Mouse (Mus musculus) forebrain, embryonic 11.5 days (tissue): Measurements from ENCODE around the gene Mrpl27. TPM values are rescaled to one million over a fixed set of nuclear protein-coding genes. Genes with fewer than 3 reads are reported as not detected.

Experiments used
- ATAC-seq: fragments of 200-750 bp; cut with Nextera tagmentation; replicated peaks from 2 replicates; pipeline ENCODE4 v1.8.0; 2017; ENCODE audit warnings: moderate TSS enrichment; ENCODE audit not compliant: low FRiP score
- DNase-seq: peaks from one replicate; pipeline ENCODE4 v3.0.0-alpha.2; 2017; ENCODE audit warnings: low spot score
- H3K27ac ChIP-seq: fragments of 300-500 bp; sonication (generic); 2 replicates; pipeline ENCODE4 v1.5.1; 2014; ENCODE audit warnings: low read depth, low read length
- H3K27me3 ChIP-seq: fragments of 300-500 bp; sonication (generic); 2 replicates; pipeline ENCODE4 v1.6.1; 2014; ENCODE audit warnings: mild to moderate bottlenecking, low read length, mixed read lengths; ENCODE audit not compliant: control insufficient read depth, insufficient read depth
- H3K36me3 ChIP-seq: fragments of 300-500 bp; sonication (generic); 2 replicates; pipeline ENCODE4 v1.6.1; 2014; ENCODE audit warnings: mild to moderate bottlenecking, low read length, moderate library complexity, mixed read lengths; ENCODE audit not compliant: control insufficient read depth, insufficient read depth
- H3K4me1 ChIP-seq: fragments of 300-500 bp; sonication (generic); replicated peaks from 2 replicates; pipeline ENCODE4 v1.6.1; 2014; ENCODE audit warnings: low read length, mixed read lengths; ENCODE audit not compliant: control insufficient read depth, insufficient read depth
- H3K4me2 ChIP-seq: fragments of 300-500 bp; sonication (generic); 2 replicates; pipeline ENCODE4 v1.6.1; 2014; ENCODE audit warnings: low read depth, mild to moderate bottlenecking, low read length, moderate library complexity, mixed read lengths; ENCODE audit not compliant: severe bottlenecking
- H3K4me3 ChIP-seq: fragments of 300-500 bp; sonication (generic); 2 replicates; pipeline ENCODE4 v1.5.1; 2014; ENCODE audit warnings: low read depth, low read length
- H3K9ac ChIP-seq: fragments of 300-500 bp; sonication (generic); 2 replicates; pipeline ENCODE4 v1.6.1; 2014; ENCODE audit warnings: low read length
- H3K9me3 ChIP-seq: fragments of 300-500 bp; sonication (generic); 2 replicates; pipeline ENCODE4 v1.6.1; 2016; ENCODE audit warnings: low read length, mixed read lengths; ENCODE audit not compliant: control insufficient read depth
- WGBS: fragments of 180-500 bp; shearing (Covaris S2); extraction: QIAGEN DNeasy Blood & Tissue Kit; methylation state at CpG from one replicate; pipeline ENCODE4 v1.1.7; 2014; 5-methylcytosine and 5-hydroxymethylcytosine counted together
- polyA plus RNA-seq: library from polyadenylated mRNA; unstranded; fragments of >200 nt; fragmentation: Nextera tagmentation; extraction: Ambion mirVana; gene quantifications from 2 replicates; pipeline ENCODE4 v1.2.1, GENCODE M21; 2014

Gene Mrpl27
- 122 and 125 TPM in 2 replicates for polyA plus RNA-seq

- Histone ChIP-seq H3K9me3 (no peaks in the 10 kb centered on the region), H3K36me3 (no peaks in the 10 kb centered on the region), H3K27ac (peak within 1 kb of the TSS; percentile 77; the same call in 1 of the 2 replicates), H3K4me1 (no peaks in the 10 kb centered on the region; the same call in 1 of the 2 replicates), H3K4me3 (peak within 1 kb of the TSS; percentile 61), H3K9ac (peak within 1 kb of the TSS; percentile 71), H3K4me2 (peak within 1 kb of the TSS; percentile 51), H3K27me3 (no peaks in the 10 kb centered on the region)
- 2% methylated on average over 32 of the region's 32 CpGs for WGBS
- DNase-seq (peak; percentile 82), ATAC-seq (peak; percentile 91)
Observed at GRCm38 (mm10) chr11:94653663-94654436, at the start of gene Mrpl27, which contains the start of gene Eme1. Gene Mrpl27, plus strand, starts transcription at chr11:94653767. Gene Eme1, minus strand, starts transcription at chr11:94653964.

- H3K36me3 ChIP-seq: no peaks in the 10 kb centered on the region
- H3K4me3 ChIP-seq: no peak overlapping the region
- H3K9ac ChIP-seq: no peak overlapping the region
- H3K27me3 ChIP-seq: no peaks in the 10 kb centered on the region
- DNase-seq: no peak
- H3K4me1 ChIP-seq: no peaks in the 10 kb centered on the region
- H3K27ac ChIP-seq: no peak overlapping the region
- 74% methylated on average over 4 of the region's 4 CpGs for WGBS
- H3K4me2 ChIP-seq: no peak overlapping the region
- no peaks in the 10 kb centered on the region for H3K9me3 ChIP-seq
- ATAC-seq: no peak
Observed at GRCm38 (mm10) chr11:94610744-94611740, 42.5 kb upstream of the Mrpl27 start.

- H3K36me3 ChIP-seq: no peaks in the 10 kb centered on the region
- H3K27me3 ChIP-seq: no peaks in the 10 kb centered on the region
- H3K9ac ChIP-seq: no peak overlapping the region
- no peaks in the 10 kb centered on the region for H3K4me1 ChIP-seq
- H3K9me3 ChIP-seq: no peaks in the 10 kb centered on the region
- 89% methylated on average over 4 of the region's 4 CpGs for WGBS
- no peak overlapping the region for H3K27ac ChIP-seq
- H3K4me2 ChIP-seq: no peak overlapping the region
- H3K4me3 ChIP-seq: no peak overlapping the region
- DNase-seq (peak; percentile 38), ATAC-seq (no peak)
Observed at GRCm38 (mm10) chr11:94614603-94615002, 39.0 kb upstream of the Mrpl27 start.

GRCm38 (mm10) chr11:94615494-94615893 is 38.1 kb upstream of the Mrpl27 start:
- Histone ChIP-seq H3K4me3 (no peak overlapping the region), H3K4me1 (no peaks in the 10 kb centered on the region), H3K36me3 (no peaks in the 10 kb centered on the region), H3K9me3 (no peaks in the 10 kb centered on the region), H3K9ac (no peak overlapping the region), H3K27ac (no peak overlapping the region), H3K4me2 (no peak overlapping the region), H3K27me3 (no peaks in the 10 kb centered on the region)
- DNase-seq (no peak), ATAC-seq (no peak)
- 27% methylated on average over 4 of the region's 4 CpGs for WGBS

GRCm38 (mm10) chr11:94617646-94618045 is 35.9 kb upstream of the Mrpl27 start:
- Histone ChIP-seq H3K27ac (no peak overlapping the region), H3K4me1 (no peaks in the 10 kb centered on the region), H3K27me3 (no peaks in the 10 kb centered on the region), H3K4me2 (no peak overlapping the region), H3K9ac (no peak overlapping the region), H3K9me3 (no peaks in the 10 kb centered on the region), H3K36me3 (no peaks in the 10 kb centered on the region), H3K4me3 (no peak overlapping the region)
- ATAC-seq (no peak), DNase-seq (no peak)
- 85% methylated on average over 2 of the region's 2 CpGs for WGBS

GRCm38 (mm10) chr11:94620766-94621457 is 32.7 kb upstream of the Mrpl27 start:
- WGBS: 66% methylated on average over 6 of the region's 6 CpGs
- no peak for ATAC-seq

GRCm38 (mm10) chr11:94621458-94621852 is 32.1 kb upstream of the Mrpl27 start:
- Histone ChIP-seq H3K9me3 (no peaks in the 10 kb centered on the region), H3K27me3 (no peaks in the 10 kb centered on the region), H3K4me1 (no peaks in the 10 kb centered on the region), H3K36me3 (no peaks in the 10 kb centered on the region), H3K27ac (no peak overlapping the region), H3K4me3 (no peak overlapping the region), H3K4me2 (no peak overlapping the region), H3K9ac (no peak overlapping the region)
- ATAC-seq: no peak
- DNase-seq: no peak

More at GRCm38 (mm10) chr11:94620766-94621457, 32.7 kb upstream of the Mrpl27 start:
- no peaks in the 10 kb centered on the region for H3K27me3 ChIP-seq
- no peak for DNase-seq
- H3K4me2 ChIP-seq: no peak overlapping the region
- H3K36me3 ChIP-seq: no peaks in the 10 kb centered on the region
- H3K27ac ChIP-seq: no peak overlapping the region
- H3K4me1 ChIP-seq: no peaks in the 10 kb centered on the region
- no peak overlapping the region for H3K9ac ChIP-seq
- no peaks in the 10 kb centered on the region for H3K9me3 ChIP-seq
- H3K4me3 ChIP-seq: no peak overlapping the region

GRCm38 (mm10) chr11:94622162-94622561 is 31.4 kb upstream of the Mrpl27 start:
- H3K9me3 ChIP-seq: no peaks in the 10 kb centered on the region
- no peaks in the 10 kb centered on the region for H3K36me3 ChIP-seq
- no peak overlapping the region for H3K4me2 ChIP-seq
- no peak for ATAC-seq
- H3K27me3 ChIP-seq: no peaks in the 10 kb centered on the region
- no peak overlapping the region for H3K9ac ChIP-seq
- no peak overlapping the region for H3K4me3 ChIP-seq
- WGBS: 92% methylated on average over 2 of the region's 2 CpGs
- H3K27ac ChIP-seq: no peak overlapping the region
- no peaks in the 10 kb centered on the region for H3K4me1 ChIP-seq
- DNase-seq: no peak
